Mouse (Mus musculus): ENCODE measurements around the gene Fcgr4.

- TF ChIP-seq CTCF (IDR thresholded peaks at IDR 0.05; ENCODE audit: low read depth, low read length): no peak
- no peak for TF ChIP-seq GATA1 (IDR thresholded peaks at IDR 0.05; ENCODE audit: borderline replicate concordance, low read length)
Observed at GRCm38 (mm10) chr1:171005081-171005480, 13.6 kb upstream of the Fcgr4 start.

Measured in G1E (cell line).